Mouse (Mus musculus) heart, embryonic 14.5 days (tissue): Measurements from ENCODE around the gene Irak4. TPM values are rescaled to one million over a fixed set of nuclear protein-coding genes. Genes with fewer than 3 reads are reported as not detected.

Source experiments
- ATAC-seq: fragments of 200-750 bp; cut with Nextera tagmentation; 2 replicates; pipeline ENCODE4 v1.8.0; 2017; ENCODE audit warnings: low read depth, moderate TSS enrichment; ENCODE audit not compliant: insufficient number of reproducible peaks, insufficient read depth, low FRiP score
- H3K27ac ChIP-seq, 2 experiments: fragments of 200-500 bp in 1 of 2; fragments of 300-500 bp in 1 of 2; sonication (generic) in 1 of 2; replicated peaks in 1 of 2; 2 replicates each; pipeline ENCODE4 v1.5.1; 2012 to 2014; ENCODE audit warnings: low read depth in 2 of 2, low read length in 2 of 2, control low read depth in 1 of 2, mild to moderate bottlenecking in 1 of 2, mixed read lengths in 1 of 2; ENCODE audit not compliant: control insufficient read depth in 1 of 2, insufficient read depth in 1 of 2
- H3K27me3 ChIP-seq: fragments of 300-500 bp; sonication (generic); 2 replicates; pipeline ENCODE4 v1.6.1; 2014; ENCODE audit warnings: mild to moderate bottlenecking, low read length, control low read depth; ENCODE audit not compliant: control insufficient read depth, insufficient read depth
- H3K36me3 ChIP-seq: fragments of 300-500 bp; sonication (generic); 2 replicates; pipeline ENCODE4 v1.6.1; 2014; ENCODE audit warnings: mild to moderate bottlenecking, control low read depth, low read length, mixed read lengths; ENCODE audit not compliant: control insufficient read depth, insufficient read depth
- H3K4me1 ChIP-seq, 2 experiments: fragments of 200-500 bp in 1 of 2; fragments of 300-500 bp in 1 of 2; sonication (generic) in 1 of 2; 2 replicates each; pipeline ENCODE4 v1.6.1; 2012 to 2014; ENCODE audit warnings: low read length in 2 of 2, control low read depth in 1 of 2, mixed read lengths in 1 of 2; ENCODE audit not compliant: control insufficient read depth in 2 of 2, insufficient read depth in 2 of 2
- H3K4me2 ChIP-seq: fragments of 300-500 bp; sonication (generic); 2 replicates; pipeline ENCODE4 v1.6.1; 2014; ENCODE audit warnings: mild to moderate bottlenecking, low read length
- H3K4me3 ChIP-seq, 2 experiments: fragments of 200-500 bp in 1 of 2; fragments of 300-500 bp in 1 of 2; sonication (generic) in 1 of 2; 2 replicates each; pipeline ENCODE4 v1.5.1; 2012 to 2014; ENCODE audit warnings: low read length in 2 of 2, mild to moderate bottlenecking in 2 of 2, control low read depth in 1 of 2, low read depth in 1 of 2, moderate library complexity in 1 of 2; ENCODE audit not compliant: control insufficient read depth in 1 of 2, insufficient read depth in 1 of 2
- H3K9ac ChIP-seq: fragments of 300-500 bp; sonication (generic); 2 replicates; pipeline ENCODE4 v1.6.1; 2014; ENCODE audit warnings: mild to moderate bottlenecking, low read length
- H3K9me3 ChIP-seq: fragments of 300-500 bp; sonication (generic); 2 replicates; pipeline ENCODE4 v1.6.1; 2016; ENCODE audit warnings: low read length, control low read depth; ENCODE audit not compliant: control insufficient read depth
- WGBS: fragments of 180-500 bp; shearing (Covaris S2); extraction: QIAGEN DNeasy Blood & Tissue Kit; methylation state at CpG from one replicate; pipeline ENCODE4 v1.1.7; 2014; 5-methylcytosine and 5-hydroxymethylcytosine counted together
- polyA plus RNA-seq: library from polyadenylated mRNA; unstranded; fragments of >200 nt; fragmentation: Nextera tagmentation; extraction: Ambion mirVana; gene quantifications from 2 replicates; pipeline ENCODE4 v1.2.1, GENCODE M21; 2014

Gene Irak4
- polyA plus RNA-seq, 1 experiment from 2014 or later: 3.8 TPM

- Histone ChIP-seq H3K4me3 (no peak overlapping the region), H3K9me3 (no peaks in the 10 kb centered on the region), H3K36me3 (no peaks in the 10 kb centered on the region), H3K9ac (no peak overlapping the region), H3K27me3 (no peaks in the 10 kb centered on the region; the same call in 1 of the 2 replicates), H3K4me1 (no peaks in the 10 kb centered on the region), H3K4me2 (no peak overlapping the region), H3K27ac (no peak overlapping the region)
- no peak for ATAC-seq
- 12% methylated on average over 3 of the region's 3 CpGs for WGBS
These were observed 57.9 kb downstream of the Irak4 start for GRCm38 (mm10) chr15:94601339-94601738.

GRCm38 (mm10) chr15:94602441-94602840 is 59.0 kb downstream of the Irak4 start:
- Histone ChIP-seq H3K27me3 (no peaks in the 10 kb centered on the region; the same call in 1 of the 2 replicates), H3K9me3 (no peaks in the 10 kb centered on the region), H3K9ac (no peak overlapping the region), H3K4me1 (no peaks in the 10 kb centered on the region), H3K36me3 (no peaks in the 10 kb centered on the region), H3K4me3 (no peak overlapping the region), H3K27ac (no peak overlapping the region), H3K4me2 (no peak overlapping the region)
- 55% methylated on average over 3 of the region's 3 CpGs for WGBS
- ATAC-seq: no peak

DNA sequence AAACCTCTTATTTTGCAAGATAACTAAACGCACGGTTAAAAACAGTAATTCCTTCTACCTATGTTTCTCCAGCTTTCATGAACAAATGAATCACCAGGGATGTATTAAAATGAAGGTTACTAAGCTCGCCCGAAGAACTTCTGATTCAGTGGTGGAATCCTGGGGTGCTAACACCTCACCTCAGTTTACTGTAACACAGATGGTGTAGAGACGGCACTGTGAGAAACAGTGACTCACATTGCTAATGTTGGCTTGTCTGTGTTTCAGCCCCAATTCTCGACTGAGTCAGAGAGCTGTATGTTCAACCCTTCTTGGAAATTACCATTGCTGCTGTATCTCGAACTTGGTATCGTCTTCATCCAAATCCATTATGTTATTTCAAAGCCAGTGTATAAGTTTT is 64.3 kb downstream of the Irak4 start:
- no peak overlapping the region for H3K4me3 ChIP-seq
- no peak overlapping the region for H3K27ac ChIP-seq
- WGBS: 86% methylated on average over 8 of the region's 8 CpGs
- no peaks in the 10 kb centered on the region for H3K9me3 ChIP-seq
- H3K9ac ChIP-seq: no peak overlapping the region
- no peak for ATAC-seq
- H3K27me3 ChIP-seq: no peaks in the 10 kb centered on the region
- no peak overlapping the region for H3K4me2 ChIP-seq
- no peaks in the 10 kb centered on the region for H3K4me1 ChIP-seq
- H3K36me3 ChIP-seq: no peaks in the 10 kb centered on the region

GRCm38 (mm10) chr15:94616036-94616435 is 72.6 kb downstream of the Irak4 start:
- Histone ChIP-seq H3K36me3 (no peaks in the 10 kb centered on the region), H3K27ac (no peak overlapping the region), H3K4me1 (no peaks in the 10 kb centered on the region), H3K9me3 (no peaks in the 10 kb centered on the region), H3K4me2 (no peak overlapping the region), H3K27me3 (no peaks in the 10 kb centered on the region), H3K9ac (no peak overlapping the region), H3K4me3 (no peak overlapping the region)
- no peak for ATAC-seq
- 81% methylated on average over 11 of the region's 11 CpGs for WGBS

- Histone ChIP-seq H3K36me3 (no peaks in the 10 kb centered on the region), H3K4me2 (no peak overlapping the region), H3K27me3 (no peaks in the 10 kb centered on the region), H3K4me1 (no peaks in the 10 kb centered on the region), H3K9ac (no peak overlapping the region), H3K27ac (no peak overlapping the region), H3K4me3 (no peak overlapping the region), H3K9me3 (no peaks in the 10 kb centered on the region)
- no peak for ATAC-seq
These were observed 77.5 kb downstream of the Irak4 start for GRCm38 (mm10) chr15:94620909-94621308.

- H3K27ac ChIP-seq: no peak overlapping the region
- peak overlapping the region; percentile 97 for H3K4me2 ChIP-seq
- peaks cover 11% of the 10 kb centered on the region for H3K27me3 ChIP-seq
- no peaks in the 10 kb centered on the region for H3K36me3 ChIP-seq
- no peak for ATAC-seq
- no peaks in the 10 kb centered on the region; a peak in 1 of 4 replicates for H3K4me1 ChIP-seq
- peak overlapping the region; percentile 80 for H3K9ac ChIP-seq
- 55% methylated on average over 2 of the region's 2 CpGs for WGBS
- H3K9me3 ChIP-seq: no peaks in the 10 kb centered on the region
- peak overlapping the region; percentile 62 for H3K4me3 ChIP-seq
These were observed 85.0 kb downstream of the Irak4 start for GRCm38 (mm10) chr15:94628463-94628829.

DNA sequence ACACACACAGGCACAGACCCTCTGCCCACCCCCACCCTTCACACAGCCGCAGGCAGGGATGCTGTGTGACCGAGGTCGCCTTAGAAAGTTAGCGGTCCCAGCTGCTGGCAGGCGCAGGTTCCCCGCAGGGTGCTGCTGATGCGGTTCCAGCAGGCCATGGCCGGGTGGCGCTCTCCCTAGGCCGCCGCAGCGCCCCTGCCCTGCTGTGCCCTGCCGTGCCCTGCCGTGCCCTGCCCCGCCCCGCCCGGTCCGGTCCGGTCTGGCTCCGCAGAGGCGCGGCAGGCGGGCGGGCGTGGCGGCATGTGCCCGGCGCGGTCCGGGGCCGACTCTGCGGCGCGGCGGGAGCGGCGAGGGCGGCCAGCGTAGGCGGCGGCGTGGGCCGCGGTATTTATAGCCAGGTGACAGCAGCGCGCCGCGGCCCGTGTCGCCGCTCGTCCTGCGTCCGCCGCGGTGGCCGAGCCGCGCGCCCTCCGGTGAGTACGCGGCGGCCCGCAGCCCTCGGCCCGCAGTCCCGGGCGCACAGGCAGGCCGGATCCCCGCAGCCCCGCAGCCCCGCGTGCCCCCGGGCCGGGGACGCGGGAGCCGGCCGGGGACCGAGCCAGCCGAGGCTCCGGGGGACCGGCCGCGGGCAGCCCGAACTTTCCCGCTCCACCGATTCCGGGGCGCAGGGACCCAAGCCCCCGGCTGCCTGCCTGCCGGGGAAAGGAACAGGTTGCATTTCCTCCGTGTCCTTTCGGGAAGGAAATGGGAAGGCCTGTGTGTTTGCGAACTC is 85.6 kb downstream of the Irak4 start, which contains the start of gene Tmem117:
Gene Tmem117 (plus strand): TSS at position 403 of the 772 bp plus-strand sequence.
- under 1% methylated on average over 62 of the region's 96 CpGs for WGBS
- no peak within 1 kb of the TSS for H3K27ac ChIP-seq
- H3K36me3 ChIP-seq: no peaks in the 10 kb centered on the region

GRCm38 (mm10) chr15:94630553-94630952 is 87.1 kb downstream of the Irak4 start:
- no peak overlapping the region for H3K4me2 ChIP-seq
- no peaks in the 10 kb centered on the region for H3K36me3 ChIP-seq
- ATAC-seq: no peak
- peaks cover 11% of the 10 kb centered on the region for H3K27me3 ChIP-seq
- H3K9me3 ChIP-seq: no peaks in the 10 kb centered on the region
- no peaks in the 10 kb centered on the region; a peak in 1 of 4 replicates for H3K4me1 ChIP-seq
- no peak overlapping the region for H3K4me3 ChIP-seq
- no peak overlapping the region for H3K9ac ChIP-seq
- 74% methylated on average over 4 of the region's 4 CpGs for WGBS
- no peak overlapping the region for H3K27ac ChIP-seq

More for the DNA sequence above, 85.6 kb downstream of the Irak4 start, which contains the start of gene Tmem117:
- H3K9me3 ChIP-seq: no peaks in the 10 kb centered on the region
- peak within 1 kb of the TSS; percentile 62 for H3K4me3 ChIP-seq
- no peaks in the 10 kb centered on the region; a peak in 1 of 4 replicates for H3K4me1 ChIP-seq
- H3K27me3 ChIP-seq: peaks cover 11% of the 10 kb centered on the region
- peak within 1 kb of the TSS; percentile 97 for H3K4me2 ChIP-seq
- peak; percentile 58; the same call in 1 of the 2 replicates for ATAC-seq
- peak within 1 kb of the TSS; percentile 80 for H3K9ac ChIP-seq
